Mouse (Mus musculus) hematopoietic stem cell, adult 5-6 weeks (primary cell): Measurements from ENCODE around the gene S100a3. TPM values are rescaled to one million over a fixed set of nuclear protein-coding genes. Genes with fewer than 3 reads are reported as not detected.

Source experiments
- ATAC-seq, 2 experiments: fragments of 125-278 bp in 1 of 2; replicated peaks in 1 of 2; 2 replicates each; pipeline ENCODE4 v1.8.0; 2016 to 2017; ENCODE audit warnings: inconsistent platforms in 2 of 2, mild to moderate bottlenecking in 2 of 2, moderate number of reproducible peaks in 2 of 2, low read depth in 1 of 2, moderate TSS enrichment in 1 of 2; ENCODE audit not compliant: low FRiP score in 2 of 2, poor library complexity in 2 of 2, severe bottlenecking in 2 of 2, insufficient read depth in 1 of 2, low TSS enrichment in 1 of 2
- total RNA-seq: library from RNA; stranded (forward); fragments of 172-1452, 232-1000 nt; gene quantifications from 2 replicates; pipeline ENCODE4 v1.2.3, GENCODE M21; 2017

Gene S100a3
- 1.6 TPM in 1 of 2 replicates, not detected in the other for total RNA-seq

DNA sequence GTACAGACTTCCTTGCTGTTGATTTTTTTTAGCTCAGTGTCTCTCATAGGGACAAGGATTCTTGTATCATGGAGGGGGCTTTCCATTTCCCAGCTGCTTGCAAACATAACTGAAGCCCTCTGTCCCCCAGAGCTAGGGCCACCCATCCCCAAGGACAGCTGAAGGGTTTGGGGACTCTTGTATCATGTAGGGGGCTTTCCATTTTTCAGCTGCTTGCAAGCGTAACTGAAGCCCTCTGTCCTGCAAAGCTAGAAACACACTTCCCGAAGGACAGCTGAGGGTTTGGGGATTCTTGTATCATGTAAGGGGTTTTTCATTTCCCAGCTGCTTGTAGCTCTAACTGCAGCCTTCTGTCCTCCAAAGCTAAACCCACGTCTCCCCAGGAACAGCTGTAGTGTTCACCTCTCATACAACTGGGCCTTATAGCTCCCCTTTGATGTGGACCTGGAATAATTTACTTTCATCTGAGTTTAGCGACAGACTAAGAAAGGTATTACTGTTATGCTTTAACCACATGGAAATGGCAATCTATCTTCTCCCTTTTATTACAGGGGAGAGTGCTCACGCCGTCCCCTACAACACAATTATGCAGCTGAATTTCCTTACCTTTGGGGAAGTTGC is at the start of gene S100a3:
TSS of gene S100a3 (plus strand) at position 571 of the 621 bp plus-strand sequence.
- no peak for ATAC-seq

DNA sequence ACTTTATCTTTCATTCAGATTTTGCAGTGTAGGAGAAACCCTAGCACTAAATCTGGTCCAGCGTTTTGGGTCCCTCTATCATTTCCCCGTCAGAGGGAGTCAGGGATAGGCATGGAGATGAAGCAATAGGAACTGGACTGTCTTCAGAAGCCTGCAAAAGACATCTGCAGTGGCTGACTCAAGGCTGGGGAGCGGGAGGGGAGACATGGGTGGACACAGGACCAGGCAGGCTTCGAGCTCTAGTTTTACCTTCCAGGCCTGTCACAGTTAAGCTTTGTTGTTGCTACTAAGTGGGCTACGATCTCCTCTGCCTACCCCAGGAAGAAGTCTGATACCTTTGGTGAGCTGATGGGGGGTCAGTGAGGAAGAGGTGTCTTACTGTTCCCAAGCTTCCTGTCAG is 48.1 kb upstream of the S100a3 start:
- no peak for ATAC-seq

DNA sequence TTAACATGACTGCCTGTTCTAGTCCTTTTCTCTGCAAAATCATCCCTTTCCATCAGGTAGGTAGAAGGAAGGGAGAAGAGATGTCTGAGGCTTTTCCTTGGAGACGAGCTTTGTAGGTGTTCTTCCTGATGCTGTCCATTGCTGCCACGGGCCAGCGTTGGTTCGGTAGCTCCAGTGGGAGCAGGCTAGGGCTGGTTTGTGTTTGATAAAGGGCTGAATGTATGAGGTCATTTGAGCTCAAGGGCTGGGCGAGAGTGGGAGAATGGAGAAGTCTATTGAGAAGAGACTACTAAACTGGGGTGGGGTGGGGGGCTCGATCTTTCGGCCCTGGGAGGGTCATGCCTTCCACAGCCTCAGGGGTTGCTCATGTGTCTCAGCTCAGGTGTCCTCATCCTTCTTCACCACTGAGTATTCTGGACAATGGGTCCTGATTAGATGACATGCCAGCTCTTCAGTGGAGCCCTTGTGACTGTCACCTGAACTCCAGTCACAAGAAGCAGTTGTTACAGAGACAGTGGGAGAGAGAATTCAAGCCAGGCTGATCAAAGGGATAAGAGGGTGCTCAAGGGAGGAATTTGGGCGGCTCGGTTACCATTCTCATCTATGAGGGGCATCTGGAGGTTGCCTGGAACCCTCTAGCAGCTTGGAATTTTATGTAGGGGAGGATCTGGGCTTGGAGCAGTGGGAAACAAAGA is 47.3 kb upstream of the S100a3 start:
- ATAC-seq = no peak

- ATAC-seq = peak; percentile 59 to 63
These were observed 46.4 kb upstream of the S100a3 start, which contains the start of the genes S100a1 and S100a13 for GRCm38 (mm10) chr3:90513796-90514590. S100a1 (minus strand) TSS chr3:90514392. S100a13 (plus strand) TSS chr3:90514435.

DNA sequence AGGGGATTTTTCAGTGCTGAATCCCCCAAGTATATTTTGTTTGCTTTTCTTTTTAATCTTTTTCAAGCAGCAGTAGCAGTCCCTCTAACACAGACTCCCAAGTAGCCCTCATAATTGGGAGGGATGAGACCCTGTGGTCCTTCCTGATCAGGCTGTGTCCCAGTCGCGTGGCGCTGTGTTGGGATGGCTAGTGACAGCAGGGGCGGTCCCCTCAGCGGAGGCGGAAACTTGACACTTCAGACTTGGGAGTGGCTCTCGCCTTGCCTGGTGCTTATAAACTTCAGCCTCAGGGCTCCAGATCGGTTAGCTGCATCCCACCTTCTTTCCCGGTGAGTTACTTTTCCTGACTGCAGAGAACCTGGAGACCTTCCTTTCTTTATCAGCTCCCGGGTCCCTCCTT is 45.7 kb upstream of the S100a3 start:
- ATAC-seq = peak; percentile 83

DNA sequence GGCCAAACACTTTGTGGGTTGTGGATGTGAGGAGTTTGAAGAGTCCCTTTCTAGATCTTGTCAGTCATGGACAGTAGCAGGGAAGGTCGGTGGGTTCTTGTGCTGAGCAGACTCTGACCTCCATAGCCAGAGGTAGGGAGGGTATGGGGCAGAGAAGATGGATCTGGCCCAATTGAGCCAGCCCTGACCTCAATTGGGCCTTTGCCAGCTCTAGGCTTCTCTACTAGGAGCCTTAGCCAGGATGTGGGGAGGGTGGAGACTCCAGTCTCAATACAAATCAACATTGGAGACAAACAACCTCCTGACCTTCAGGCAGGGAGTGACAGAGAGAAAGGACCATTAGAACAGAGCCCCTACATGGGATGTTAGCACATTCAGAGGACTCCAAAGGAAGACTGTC is 45.1 kb upstream of the S100a3 start:
- no peak for ATAC-seq

DNA sequence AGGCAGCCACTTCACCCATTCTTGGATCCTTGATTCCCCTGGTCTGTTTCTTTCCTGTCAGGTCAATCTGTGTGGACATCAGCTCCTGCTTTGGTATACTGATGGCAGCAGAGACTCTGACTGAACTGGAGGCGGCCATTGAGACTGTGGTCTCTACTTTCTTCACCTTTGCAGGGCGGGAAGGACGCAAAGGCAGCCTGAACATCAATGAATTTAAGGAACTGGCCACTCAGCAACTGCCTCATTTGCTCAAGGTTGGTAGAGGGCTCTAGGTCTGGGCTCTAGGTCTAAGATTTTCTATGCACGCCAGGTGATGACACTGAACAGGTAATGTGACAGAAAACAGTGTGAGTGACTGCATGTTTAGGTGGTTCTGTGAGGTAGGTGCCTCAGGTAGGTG is 44.6 kb upstream of the S100a3 start:
- no peak for ATAC-seq

GRCm38 (mm10) chr3:90517711-90518110 is 42.7 kb upstream of the S100a3 start:
- no peak for ATAC-seq

- peak; percentile 89 to 90 for ATAC-seq
These were observed 35.0 kb upstream of the S100a3 start for GRCm38 (mm10) chr3:90525421-90525820.

- ATAC-seq = no peak
These were observed 34.3 kb upstream of the S100a3 start for GRCm38 (mm10) chr3:90526076-90526475.

GRCm38 (mm10) chr3:90526580-90526979 is 33.8 kb upstream of the S100a3 start, which contains the start of gene S100a14:
S100a14 (plus strand) TSS chr3:90526856.
- 0 out of 4 replicates have a peak, but pooled peaks of 1 of the 2 experiments have one; percentile 17 for ATAC-seq

- no peak for ATAC-seq
These were observed 33.0 kb upstream of the S100a3 start for GRCm38 (mm10) chr3:90527291-90527873.

DNA sequence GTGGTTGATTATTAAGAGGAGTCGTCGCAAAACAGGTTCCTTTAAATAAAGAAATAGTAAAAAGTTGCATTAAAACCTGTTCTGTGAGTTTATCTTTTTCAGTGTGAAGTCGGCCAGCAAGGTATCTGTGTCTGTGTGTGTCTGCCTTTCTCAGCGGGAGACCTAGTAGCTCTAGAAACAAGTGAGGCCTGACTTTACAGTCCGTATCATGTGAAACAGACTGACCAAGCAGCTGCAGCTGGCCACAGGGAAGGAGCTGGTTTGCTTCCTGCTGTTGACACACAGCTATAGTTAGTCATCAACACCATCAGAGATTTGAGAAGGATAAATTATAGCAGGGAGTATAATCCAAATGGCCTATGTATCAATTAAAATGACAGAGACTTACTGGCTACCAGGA is 28.7 kb upstream of the S100a3 start:
- no peak for ATAC-seq

- no peak for ATAC-seq
These were observed 24.9 kb upstream of the S100a3 start for GRCm38 (mm10) chr3:90535446-90535845.

GRCm38 (mm10) chr3:90537141-90537904 is 23.1 kb upstream of the S100a3 start, which contains the start of gene S100a16:
S100a16 (plus strand) TSS chr3:90537254.
- ATAC-seq = no peak

DNA sequence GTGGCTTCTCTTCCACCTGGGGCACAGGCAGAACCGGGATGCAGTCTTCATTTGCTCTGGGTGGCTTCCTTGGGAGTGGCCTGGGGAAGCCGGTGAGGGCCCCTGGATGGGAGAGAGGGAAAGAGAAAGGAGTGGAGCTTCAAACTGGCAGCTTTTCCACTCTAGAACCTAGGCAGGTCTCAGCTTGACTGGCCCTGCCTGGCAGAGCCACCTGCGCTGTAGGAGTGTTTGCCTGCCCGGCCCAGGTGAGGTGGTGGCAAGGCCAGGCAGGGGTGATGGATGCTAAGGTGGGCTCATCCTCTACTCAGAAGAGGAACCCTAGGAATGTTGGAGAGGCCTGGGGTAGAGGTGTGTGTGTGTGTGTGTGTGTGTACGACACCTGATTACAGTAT is 22.5 kb upstream of the S100a3 start:
- ATAC-seq = no peak

DNA sequence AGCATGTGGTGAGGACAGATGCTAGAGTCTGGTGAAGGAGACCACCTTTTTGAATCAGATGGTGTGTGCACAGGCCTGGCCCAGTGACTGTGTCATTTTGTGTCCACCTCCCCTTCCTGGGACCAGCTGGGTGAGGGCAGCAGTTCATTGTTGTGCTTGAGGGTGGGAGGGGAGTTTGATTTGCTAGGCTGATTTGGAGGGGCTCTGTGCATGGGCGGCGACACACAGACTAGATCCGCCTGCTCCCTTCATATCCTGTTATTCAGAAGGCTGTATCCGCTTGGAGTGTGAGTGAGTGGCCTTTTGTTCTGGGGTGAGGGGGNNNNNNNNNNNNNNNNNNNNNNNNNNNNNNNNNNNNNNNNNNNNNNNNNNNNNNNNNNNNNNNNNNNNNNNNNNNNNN is 19.5 kb upstream of the S100a3 start:
- ATAC-seq = no peak
